Comparison of ENCODE assay signal across 8 mouse cellular contexts in genomic region chr17:87105941-87106340, GRCm38 (mm10). TPM values are rescaled to one million over a fixed set of nuclear protein-coding genes. Genes with fewer than 3 reads are reported as not detected.
A peak's percentile ranks its signal among the peaks of the same experiment; 100 is the strongest.
DNase-seq lines count a peak whose midpoint lies in the region; ATAC-seq lines count a peak whose summit lies in the region.

No protein-coding gene starts in this region.

- H3K4me3 ChIP-seq in lung, embryonic 15.5 days = peak overlapping the region; percentile 86; the same call in 1 of the 2 replicates
- peak overlapping the region; percentile 72; the same call in 1 of the 2 replicates for H3K4me3 ChIP-seq in embryonic facial prominence, embryonic 13.5 days
- no peak overlapping the region; the same call in 1 of the 2 replicates for H3K4me3 ChIP-seq in hindbrain, embryonic 11.5 days (ENCODE audit: low read depth, low read length)
- H3K4me3 ChIP-seq in midbrain, embryonic 13.5 days (replicated peaks) = peak overlapping the region; percentile 75

- no peaks in the 10 kb centered on the region for H3K36me3 ChIP-seq in lung, embryonic 15.5 days
- no peaks in the 10 kb centered on the region for H3K36me3 ChIP-seq in embryonic facial prominence, embryonic 13.5 days
- H3K36me3 ChIP-seq in hindbrain, embryonic 11.5 days (ENCODE audit: control insufficient read depth, insufficient read depth, low read length) = no peaks in the 10 kb centered on the region
- H3K36me3 ChIP-seq in midbrain, embryonic 13.5 days = no peaks in the 10 kb centered on the region

- peak overlapping the region; percentile 90 for H3K4me2 ChIP-seq in lung, embryonic 15.5 days
- H3K4me2 ChIP-seq in embryonic facial prominence, embryonic 13.5 days = peak overlapping the region; percentile 67
- H3K4me2 ChIP-seq in hindbrain, embryonic 11.5 days (replicated peaks; ENCODE audit: low read depth, low read length) = peak overlapping the region; percentile 59; the same call in 1 of the 2 replicates
- peak overlapping the region; percentile 67 for H3K4me2 ChIP-seq in midbrain, embryonic 13.5 days (replicated peaks)

- no peaks in the 10 kb centered on the region for H3K27me3 ChIP-seq in lung, embryonic 15.5 days
- H3K27me3 ChIP-seq in embryonic facial prominence, embryonic 13.5 days = no peaks in the 10 kb centered on the region
- H3K27me3 ChIP-seq in hindbrain, embryonic 11.5 days (ENCODE audit: control insufficient read depth, insufficient read depth, low read length) = no peaks in the 10 kb centered on the region
- H3K27me3 ChIP-seq in midbrain, embryonic 13.5 days = no peaks in the 10 kb centered on the region

- H3K27ac ChIP-seq in lung, embryonic 15.5 days = no peak overlapping the region
- H3K27ac ChIP-seq in embryonic facial prominence, embryonic 13.5 days = no peak overlapping the region
- no peak overlapping the region; the same call in 1 of the 2 replicates for H3K27ac ChIP-seq in hindbrain, embryonic 11.5 days (ENCODE audit: low read depth, low read length)
- H3K27ac ChIP-seq in midbrain, embryonic 13.5 days = no peak overlapping the region; the same call in 1 of the 2 replicates

- H3K4me1 ChIP-seq in lung, embryonic 15.5 days = peaks cover 33% of the 10 kb centered on the region
- H3K4me1 ChIP-seq in embryonic facial prominence, embryonic 13.5 days = peaks cover 22% of the 10 kb centered on the region
- H3K4me1 ChIP-seq in hindbrain, embryonic 11.5 days (replicated peaks; ENCODE audit: control insufficient read depth, insufficient read depth, low read length) = 0 out of 2 replicates have a peak, but pooled peaks cover 2% of the 10 kb centered on the region
- peaks cover 22% of the 10 kb centered on the region for H3K4me1 ChIP-seq in midbrain, embryonic 13.5 days (replicated peaks)

- no peak for DNase-seq in lung, postnatal 4 days
- no peak for DNase-seq in hindbrain, embryonic 11.5 days (ENCODE audit: low spot score)
- DNase-seq in thymus, postnatal 25 days = no peak
- DNase-seq in embryo, embryonic 11 days = no peak
- DNase-seq in embryo, embryonic 9.5 days (ENCODE audit: extremely low spot score) = no peak

- H3K9me3 ChIP-seq in lung, embryonic 15.5 days = no peaks in the 10 kb centered on the region
- H3K9me3 ChIP-seq in embryonic facial prominence, embryonic 13.5 days = 0 out of 2 replicates have a peak, but pooled peaks cover 4% of the 10 kb centered on the region
- H3K9me3 ChIP-seq in hindbrain, embryonic 11.5 days (ENCODE audit: control insufficient read depth, low read length) = no peaks in the 10 kb centered on the region
- H3K9me3 ChIP-seq in midbrain, embryonic 13.5 days = no peaks in the 10 kb centered on the region

- H3K9ac ChIP-seq in lung, embryonic 15.5 days = no peak overlapping the region
- H3K9ac ChIP-seq in embryonic facial prominence, embryonic 13.5 days = 0 out of 2 replicates have a peak overlapping the region, but pooled peaks have one; percentile 69
- no peak overlapping the region; the same call in 1 of the 2 replicates for H3K9ac ChIP-seq in hindbrain, embryonic 11.5 days (ENCODE audit: low read depth, low read length)
- H3K9ac ChIP-seq in midbrain, embryonic 13.5 days (replicated peaks) = peak overlapping the region; percentile 62; the same call in 1 of the 2 replicates

- ATAC-seq in lung, embryonic 15.5 days (ENCODE audit: borderline replicate concordance, extremely low read depth, low FRiP score, low TSS enrichment) = no peak
- no peak for ATAC-seq in embryonic facial prominence, embryonic 13.5 days (ENCODE audit: insufficient number of reproducible peaks, insufficient read depth, low FRiP score, low TSS enrichment, low read depth)
- ATAC-seq in hindbrain, embryonic 11.5 days (ENCODE audit: low FRiP score) = no peak
- no peak for ATAC-seq in midbrain, embryonic 13.5 days

- WGBS in lung, embryonic 15.5 days = 87% methylated on average over 7 of the region's 7 CpGs
- 87% methylated on average over 7 of the region's 7 CpGs for WGBS in embryonic facial prominence, embryonic 13.5 days
- WGBS in hindbrain, embryonic 11.5 days = 89% methylated on average over 7 of the region's 7 CpGs
- WGBS in midbrain, embryonic 13.5 days = 85% methylated on average over 7 of the region's 7 CpGs

RNA-seq across cellular contexts. Expression of gene Socs5, which starts 1.5 kb away (rescaled TPM):
- 14.2 and 15.5 TPM in 2 replicates for polyA plus RNA-seq in lung, embryonic 15.5 days (2015; fragmentation: Nextera tagmentation; extraction: Ambion mirVana)
- polyA plus RNA-seq in embryonic facial prominence, embryonic 13.5 days (2015; fragmentation: Nextera tagmentation; extraction: Ambion mirVana) = 19.7 and 23.0 TPM in 2 replicates
- polyA plus RNA-seq in hindbrain, embryonic 11.5 days (2014; fragmentation: Nextera tagmentation; extraction: Ambion mirVana) = 15.0 and 16.2 TPM in 2 replicates
- 10.0 and 10.9 TPM in 2 replicates for polyA plus RNA-seq in midbrain, embryonic 13.5 days (2015; fragmentation: Nextera tagmentation; extraction: Ambion mirVana)

Comparison
In these comparisons a context has a peak if more than half of its experiments do, and no peak if none do; other contexts are left out.
1. H3K9ac ChIP-seq: peak in embryonic facial prominence, embryonic 13.5 days (single experiment) and midbrain, embryonic 13.5 days (single experiment); none in lung, embryonic 15.5 days (single experiment) and hindbrain, embryonic 11.5 days (single experiment).
2. Peak in every context shown above with its lines, with median percentiles within 50 percentile points of each other: H3K4me2 ChIP-seq.